Mouse (Mus musculus) CH12.LX (cell line): ENCODE measurements around the gene Nrap. TPM values are rescaled to one million over a fixed set of nuclear protein-coding genes. Genes with fewer than 3 reads are reported as not detected.

ENCODE experiments used
- DNase-seq: peaks from one replicate; pipeline ENCODE4 v3.0.0-alpha.2; 2013; ENCODE audit errors: extremely low read depth
- H3K27ac ChIP-seq: 2 replicates; pipeline ENCODE4 v1.5.1; 2012; ENCODE audit warnings: low read depth, mild to moderate bottlenecking, control low read depth, moderate library complexity; ENCODE audit not compliant: insufficient read depth
- H3K27me3 ChIP-seq: replicated peaks from 2 replicates; pipeline ENCODE3; 2012; ENCODE audit warnings: inconsistent platforms
- H3K36me3 ChIP-seq, 2 experiments: replicated peaks in 1 of 2; 2 replicates each; pipeline versions ENCODE3 to v1.6.1; 2012; ENCODE audit warnings: inconsistent platforms in 1 of 2, low read length in 1 of 2, mild to moderate bottlenecking in 1 of 2, mixed read lengths in 1 of 2, moderate library complexity in 1 of 2; ENCODE audit not compliant: control insufficient read depth in 1 of 2, insufficient read depth in 1 of 2
- H3K4me1 ChIP-seq, 2 experiments: 2 replicates each; pipeline ENCODE4 v1.6.1; 2012; ENCODE audit warnings: inconsistent platforms in 1 of 2, moderate library complexity in 1 of 2; ENCODE audit not compliant: insufficient read depth in 2 of 2, control insufficient read depth in 1 of 2
- H3K4me2 ChIP-seq: 2 replicates; pipeline ENCODE4 v1.6.1; 2012; ENCODE audit warnings: low read depth, mild to moderate bottlenecking, control low read depth; ENCODE audit not compliant: poor library complexity, insufficient read depth, severe bottlenecking
- H3K4me3 ChIP-seq, 3 experiments: fragments of 150-350 bp in 1 of 3; sonication (generic) in 1 of 3; replicated peaks in 1 of 3; 2 replicates each; pipeline versions ENCODE3 to v1.5.1; 2011 to 2012; ENCODE audit warnings: low read depth in 2 of 3, low read length in 2 of 3, mild to moderate bottlenecking in 2 of 3, moderate library complexity in 2 of 3, control low read depth in 1 of 3, improper control_type of control experiment in 1 of 3, inconsistent platforms in 1 of 3, mixed read lengths in 1 of 3; ENCODE audit not compliant: poor library complexity in 1 of 3
- H3K79me2 ChIP-seq: replicated peaks from 2 replicates; pipeline ENCODE4 v1.6.1; 2012; ENCODE audit warnings: mild to moderate bottlenecking, moderate library complexity; ENCODE audit not compliant: control insufficient read depth, poor library complexity, insufficient read depth, severe bottlenecking; ENCODE audit errors: extremely low read depth
- H3K9ac ChIP-seq: 2 replicates; pipeline ENCODE4 v1.6.1; 2012; ENCODE audit warnings: low read depth, mild to moderate bottlenecking, control low read depth, moderate library complexity; ENCODE audit not compliant: insufficient read depth
- H3K9me3 ChIP-seq: replicated peaks from 2 replicates; pipeline ENCODE3; 2012; ENCODE audit warnings: low read length, inconsistent platforms, mixed read lengths
- BHLHE40 ChIP-seq: IDR thresholded peaks from 2 replicates; pipeline ENCODE4 v1.6.1; 2011; ENCODE audit warnings: mild to moderate bottlenecking, low read depth, low read length, improper control_type of control experiment
- CHD1 ChIP-seq: IDR thresholded peaks from 2 replicates; pipeline ENCODE4 v1.6.1; 2012; ENCODE audit warnings: low read depth, low read length, improper control_type of control experiment, inconsistent platforms
- ELF1 ChIP-seq: IDR thresholded peaks from 2 replicates; pipeline ENCODE4 v1.6.1; 2014; ENCODE audit warnings: low read depth, mild to moderate bottlenecking, inconsistent platforms, low read length, improper control_type of control experiment
- ETS1 ChIP-seq: conservative IDR thresholded peaks from 2 replicates; pipeline ENCODE4 v1.6.1; 2012; ENCODE audit warnings: low read depth, mild to moderate bottlenecking, inconsistent platforms, low read length, improper control_type of control experiment, moderate library complexity
- HCFC1 ChIP-seq: IDR thresholded peaks from 2 replicates; pipeline ENCODE4 v1.6.1; 2012; ENCODE audit warnings: low read depth, mild to moderate bottlenecking, inconsistent platforms, low read length, improper control_type of control experiment
- JUN ChIP-seq: IDR thresholded peaks from 2 replicates; pipeline ENCODE4 v1.6.1; 2011; ENCODE audit warnings: low read depth, mild to moderate bottlenecking, low read length, improper control_type of control experiment, moderate library complexity; ENCODE audit not compliant: insufficient read depth
- JUND ChIP-seq: conservative IDR thresholded peaks from 2 replicates; pipeline ENCODE4 v1.6.1; 2011; ENCODE audit warnings: low read depth, low read length, improper control_type of control experiment
- MAFK ChIP-seq: IDR thresholded peaks from 2 replicates; pipeline ENCODE4 v1.6.1; 2011; ENCODE audit warnings: low read length, improper control_type of control experiment; ENCODE audit not compliant: insufficient replicate concordance
- MAX ChIP-seq: IDR thresholded peaks from 2 replicates; pipeline ENCODE4 v1.6.1; 2011; ENCODE audit warnings: low read length, improper control_type of control experiment
- MAZ ChIP-seq: IDR thresholded peaks from 2 replicates; pipeline ENCODE4 v1.6.1; 2012; ENCODE audit warnings: low read depth, mild to moderate bottlenecking, inconsistent platforms, low read length, improper control_type of control experiment, moderate library complexity
- MEF2A ChIP-seq: IDR thresholded peaks from 2 replicates; pipeline ENCODE4 v1.6.1; 2014; ENCODE audit warnings: low read depth, mild to moderate bottlenecking, inconsistent platforms, low read length, improper control_type of control experiment, borderline replicate concordance
- MXI1 ChIP-seq: IDR thresholded peaks from 2 replicates; pipeline ENCODE4 v1.6.1; 2011; ENCODE audit warnings: mild to moderate bottlenecking, low read depth, low read length, improper control_type of control experiment
- MYC ChIP-seq: IDR thresholded peaks from 2 replicates; pipeline ENCODE4 v1.6.1; 2011; ENCODE audit warnings: low read depth, mild to moderate bottlenecking, improper control_type of control experiment, low read length
- NRF1 ChIP-seq: IDR thresholded peaks from 2 replicates; pipeline ENCODE4 v1.6.1; 2014; ENCODE audit warnings: low read depth, mild to moderate bottlenecking, inconsistent platforms, low read length, improper control_type of control experiment, moderate library complexity
- PAX5 ChIP-seq: IDR thresholded peaks from 2 replicates; pipeline ENCODE4 v1.6.1; 2012; ENCODE audit warnings: low read length, inconsistent platforms, mixed read lengths
- POLR2A ChIP-seq: IDR thresholded peaks from 2 replicates; pipeline ENCODE4 v1.6.1; 2011; ENCODE audit warnings: low read depth, mild to moderate bottlenecking, improper control_type of control experiment, low read length
- POLR2AphosphoS2 ChIP-seq: IDR thresholded peaks from 2 replicates; pipeline ENCODE4 v1.6.1; 2011; ENCODE audit warnings: low read depth, low read length, improper control_type of control experiment
- RAD21 ChIP-seq: IDR thresholded peaks from 2 replicates; pipeline ENCODE4 v1.6.1; 2011; ENCODE audit warnings: low read depth, mild to moderate bottlenecking, low read length, improper control_type of control experiment, moderate library complexity
- RCOR1 ChIP-seq: conservative IDR thresholded peaks from 2 replicates; pipeline ENCODE4 v1.6.1; 2012; ENCODE audit warnings: low read depth, mild to moderate bottlenecking, inconsistent platforms, low read length, improper control_type of control experiment
- TCF12 ChIP-seq: IDR thresholded peaks from 2 replicates; pipeline ENCODE4 v1.6.1; 2014; ENCODE audit warnings: low read depth, mild to moderate bottlenecking, inconsistent platforms, low read length, improper control_type of control experiment
- UBTF ChIP-seq: IDR thresholded peaks from 2 replicates; pipeline ENCODE4 v1.6.1; 2012; ENCODE audit warnings: low read depth, mild to moderate bottlenecking, inconsistent platforms, low read length, improper control_type of control experiment, moderate library complexity
- USF1 ChIP-seq: IDR thresholded peaks from 2 replicates; pipeline ENCODE4 v1.6.1; 2014; ENCODE audit warnings: low read depth, mild to moderate bottlenecking, inconsistent platforms, low read length, improper control_type of control experiment
- ZKSCAN1 ChIP-seq: IDR thresholded peaks from 2 replicates; pipeline ENCODE4 v1.6.1; 2012; ENCODE audit warnings: low read depth, inconsistent platforms, low read length, improper control_type of control experiment, borderline replicate concordance
- ZMIZ1 ChIP-seq: IDR thresholded peaks from 2 replicates; pipeline ENCODE4 v1.6.1; 2012; ENCODE audit warnings: low read depth, mild to moderate bottlenecking, inconsistent platforms, low read length, improper control_type of control experiment
- ZNF384 ChIP-seq: IDR thresholded peaks from 2 replicates; pipeline ENCODE4 v1.6.1; 2012; ENCODE audit warnings: low read depth, low read length, improper control_type of control experiment, inconsistent platforms
- dilution Hi-C: fragments of 300-500 bp; cut with MboI; formaldehyde crosslinking; loops from 2 replicates; pipeline ENCODE4 v1.14.3; 2020; ENCODE audit warnings: low sequenced_read_pairs; ENCODE audit not compliant: extremely low pct_unique_long_range_greater_than_20kb, extremely low pct_ligation_motif_present
- in situ Hi-C: fragments of 300-500 bp; cut with MboI; formaldehyde crosslinking; loops from 3 replicates; pipeline ENCODE4 v1.14.3; 2019; ENCODE audit warnings: low sequenced_read_pairs, low pct_ligation_motif_present, low pct_unique_long_range_greater_than_20kb, mixed read lengths
- polyA plus RNA-seq: library from polyadenylated mRNA; unstranded; fragments of >175 nt; gene quantifications from 2 replicates; pipeline ENCODE4 v1.2.1, GENCODE M21; 2012; ENCODE audit warnings: low read depth; ENCODE audit not compliant: insufficient read length
- total RNA-seq, 2 experiments: library from RNA; depleted of rRNA; stranded (reverse); fragments of 300-350 nt in 1 of 2; fragments of >200 nt in 1 of 2; gene quantifications; 2 replicates each; pipeline ENCODE4 v1.2.3; 2012 to 2014

Nrap gene
- total and polyA plus RNA-seq, 3 experiments, result 0.04 to 1.5 (median 0.17) TPM

GRCm38 (mm10) chr19:56367778-56368177 lies 22.1 kb downstream of the Nrap start:
- Histone ChIP-seq H3K9ac (no peak overlapping the region), H3K4me3 (no peak overlapping the region), H3K4me1 (no peaks in the 10 kb centered on the region), H3K27me3 (no peaks in the 10 kb centered on the region), H3K79me2 (no peaks in the 10 kb centered on the region), H3K27ac (no peak overlapping the region), H3K4me2 (no peak overlapping the region), H3K9me3 (no peaks in the 10 kb centered on the region), H3K36me3 (no peaks in the 10 kb centered on the region)
- no peak for TF ChIP-seq TCF12
- TF ChIP-seq JUN, result no peak
- TF ChIP-seq MAZ, result no peak
- no peak for TF ChIP-seq JUND
- no peak for TF ChIP-seq ZKSCAN1
- no peak for TF ChIP-seq POLR2AphosphoS2
- TF ChIP-seq USF1, result no peak
- no peak for TF ChIP-seq RCOR1
- TF ChIP-seq POLR2A, result no peak
- no peak for TF ChIP-seq ZMIZ1
- TF ChIP-seq UBTF, result no peak
- no peak for TF ChIP-seq ELF1
- TF ChIP-seq MAX, result no peak
- TF ChIP-seq MAFK, result no peak
- no peak for TF ChIP-seq RAD21
- dilution Hi-C loops (no loop called here), in situ Hi-C loops (no loop called here)
- no peak for DNase-seq

GRCm38 (mm10) chr19:56366625-56367024 lies 23.2 kb downstream of the Nrap start:
- Histone ChIP-seq H3K27ac (no peak overlapping the region), H3K4me3 (no peak overlapping the region), H3K79me2 (no peaks in the 10 kb centered on the region), H3K4me1 (no peaks in the 10 kb centered on the region), H3K4me2 (no peak overlapping the region), H3K36me3 (no peaks in the 10 kb centered on the region), H3K9ac (no peak overlapping the region), H3K9me3 (no peaks in the 10 kb centered on the region), H3K27me3 (no peaks in the 10 kb centered on the region)
- dilution Hi-C loops (no loop called here), in situ Hi-C loops (no loop called here)
- no peak for DNase-seq
- TF ChIP-seq USF1, result no peak
- TF ChIP-seq MXI1, result no peak
- no peak for TF ChIP-seq POLR2A
- no peak for TF ChIP-seq PAX5
- no peak for TF ChIP-seq CHD1
- TF ChIP-seq JUND, result no peak
- TF ChIP-seq ZNF384, result no peak
- no peak for TF ChIP-seq RAD21
- TF ChIP-seq NRF1, result no peak
- no peak for TF ChIP-seq BHLHE40
- no peak for TF ChIP-seq JUN
- TF ChIP-seq ZKSCAN1, result no peak
- TF ChIP-seq ETS1, result no peak
- no peak for TF ChIP-seq POLR2AphosphoS2
- no peak for TF ChIP-seq MYC
- TF ChIP-seq MAZ, result no peak
- no peak for TF ChIP-seq HCFC1
- no peak for TF ChIP-seq MEF2A
